Mouse (Mus musculus): ENCODE measurements around the gene Hadhb.

Gene Hadhb

GRCm38 (mm10) chr5:30231891-30232270, 76.8 kb downstream of the Hadhb start:
- intact Hi-C loops (cut with DNase I): no loop called here

GRCm38 (mm10) chr5:30232271-30232971, 77.4 kb downstream of the Hadhb start, which contains the start of gene Selenoi:
Selenoi (plus strand) TSS chr5:30232581.
- intact Hi-C loops (cut with DNase I): no loop called here

DNA sequence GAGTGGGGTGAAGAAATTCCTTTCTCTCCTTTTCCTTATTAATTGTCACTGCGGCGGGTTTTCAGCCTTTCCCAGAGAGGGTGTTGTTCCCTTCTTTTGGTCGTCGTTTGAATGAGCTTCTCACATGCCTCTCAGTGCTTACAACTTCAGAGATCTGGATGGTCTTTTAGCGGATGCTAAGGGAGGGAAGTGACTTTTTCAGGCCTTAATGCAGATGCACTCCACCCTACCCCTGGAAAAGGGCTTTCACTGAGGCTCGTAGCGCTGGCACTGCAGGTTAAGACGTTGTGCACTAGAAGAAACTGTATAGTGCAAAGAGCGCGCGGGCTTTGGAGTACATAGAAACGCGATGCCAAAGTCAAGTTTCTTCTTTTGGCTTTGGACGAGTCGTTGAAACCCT, 78.0 kb downstream of the Hadhb start:
- intact Hi-C loops (cut with DNase I): no loop called here

DNA sequence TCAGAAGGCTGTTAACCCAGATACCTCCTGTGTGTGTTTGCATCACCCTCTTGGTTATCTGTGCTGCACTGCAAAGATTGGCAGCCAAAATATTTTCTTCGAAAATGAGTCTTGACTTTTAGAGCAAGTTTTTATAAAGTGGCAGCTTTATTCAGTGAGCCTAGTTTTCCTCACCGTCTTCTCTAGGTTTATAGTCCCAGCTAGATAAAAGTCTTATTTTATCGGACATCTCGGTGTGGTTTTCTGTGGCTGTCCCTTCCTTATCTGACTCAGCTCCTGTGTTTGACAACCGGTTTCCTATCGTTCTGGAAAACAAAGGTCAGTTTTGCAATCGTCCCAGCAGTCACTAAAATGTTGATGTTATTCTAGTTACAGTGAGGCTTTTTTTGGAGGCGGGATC, 78.9 kb downstream of the Hadhb start:
- intact Hi-C loops (cut with DNase I): no loop called here

Small RNAs within 50 kb of the gene (microRNA-seq; reads per million reads assigned to microRNA genes)
- 0.46 to 1.1 reads per million in 2 experiments for gene Mir1960

All from adrenal gland (tissue).